Comparison of ENCODE assay signal across 7 mouse cellular contexts in genomic region chr6:53573711-53574065, GRCm38 (mm10).
DNase-seq lines count a peak whose midpoint lies in the region; ATAC-seq lines count a peak whose summit lies in the region.

No protein-coding gene starts in this region.

- peaks cover 22% of the 10 kb centered on the region for H3K27me3 ChIP-seq in megakaryocyte, embryonic 14.5 days (replicated peaks)
- no peaks in the 10 kb centered on the region for H3K27me3 ChIP-seq in forebrain, embryonic 14.5 days (replicated peaks; ENCODE audit: control insufficient read depth, insufficient read depth, low read length)
- H3K27me3 ChIP-seq in liver, embryonic 13.5 days: no peaks in the 10 kb centered on the region

- H3K4me2 ChIP-seq in forebrain, embryonic 14.5 days (ENCODE audit: low read length): peak overlapping the region; percentile 46
- H3K4me2 ChIP-seq in liver, embryonic 13.5 days: peak overlapping the region; percentile 45; the same call in 1 of the 2 replicates

- peak overlapping the region; percentile 78 for H3K27ac ChIP-seq in forebrain, embryonic 14.5 days (ENCODE audit: low read depth, low read length)
- H3K27ac ChIP-seq in liver, embryonic 13.5 days: no peak overlapping the region

- peak overlapping the region; percentile 89 for H3K4me3 ChIP-seq in megakaryocyte, embryonic 14.5 days (replicated peaks)
- peak overlapping the region; percentile 27 for H3K4me3 ChIP-seq in forebrain, embryonic 14.5 days (ENCODE audit: low read depth, low read length)
- no peak overlapping the region for H3K4me3 ChIP-seq in liver, embryonic 13.5 days (replicated peaks)

- peak; percentile 69 for DNase-seq in forebrain, embryonic 14.5 days (ENCODE audit: low spot score)
- DNase-seq in liver, embryonic 13.5 days: no peak
- no peak for DNase-seq in urinary bladder, adult 2 months (ENCODE audit: low spot score)

- peaks cover 28% of the 10 kb centered on the region for H3K4me1 ChIP-seq in megakaryocyte, embryonic 14.5 days
- H3K4me1 ChIP-seq in forebrain, embryonic 14.5 days (ENCODE audit: control insufficient read depth, insufficient read depth, low read length): peaks cover 20% of the 10 kb centered on the region
- H3K4me1 ChIP-seq in liver, embryonic 13.5 days (replicated peaks): no peaks in the 10 kb centered on the region; the same call in 1 of the 2 replicates

- ATAC-seq in megakaryocyte, adult 5-6 weeks (ENCODE audit: poor library complexity, severe bottlenecking): no peak
- ATAC-seq in forebrain, embryonic 14.5 days: peak; percentile 37
- no peak for ATAC-seq in liver, embryonic 13.5 days (ENCODE audit: low read depth)
- no peak for ATAC-seq in megakaryocyte progenitor cell, adult 5-6 weeks (replicated peaks; ENCODE audit: poor library complexity)
- ATAC-seq in erythroid progenitor cell, adult 5-6 weeks (replicated peaks; ENCODE audit: low FRiP score, poor library complexity, severe bottlenecking): no peak

- no peaks in the 10 kb centered on the region for H3K36me3 ChIP-seq in megakaryocyte, embryonic 14.5 days (replicated peaks; ENCODE audit: low read length)
- H3K36me3 ChIP-seq in forebrain, embryonic 14.5 days (ENCODE audit: control insufficient read depth, insufficient read depth, low read length): no peaks in the 10 kb centered on the region
- no peaks in the 10 kb centered on the region for H3K36me3 ChIP-seq in liver, embryonic 13.5 days

- no peaks in the 10 kb centered on the region for H3K9me3 ChIP-seq in megakaryocyte, embryonic 14.5 days
- no peaks in the 10 kb centered on the region for H3K9me3 ChIP-seq in forebrain, embryonic 14.5 days (replicated peaks; ENCODE audit: control insufficient read depth, low read length)
- no peaks in the 10 kb centered on the region for H3K9me3 ChIP-seq in liver, embryonic 13.5 days (replicated peaks)

- peak overlapping the region; percentile 43; the same call in 1 of the 2 replicates for H3K9ac ChIP-seq in forebrain, embryonic 14.5 days (ENCODE audit: low read length)
- H3K9ac ChIP-seq in liver, embryonic 13.5 days: no peak overlapping the region

- WGBS in forebrain, embryonic 14.5 days: under 1% methylated on average over 6 of the region's 6 CpGs
- 10% methylated on average over 6 of the region's 6 CpGs for WGBS in liver, embryonic 13.5 days (ENCODE audit: insufficient replicate concordance)
